Mouse (Mus musculus): ENCODE data around the gene Olfr1066.
"Not testable (repeated sequence)": the region's sequence is repeated elsewhere in the genome, so short reads cannot be mapped to it uniquely, and the experiment has no call there.

The Olfr1066 gene

DNA sequence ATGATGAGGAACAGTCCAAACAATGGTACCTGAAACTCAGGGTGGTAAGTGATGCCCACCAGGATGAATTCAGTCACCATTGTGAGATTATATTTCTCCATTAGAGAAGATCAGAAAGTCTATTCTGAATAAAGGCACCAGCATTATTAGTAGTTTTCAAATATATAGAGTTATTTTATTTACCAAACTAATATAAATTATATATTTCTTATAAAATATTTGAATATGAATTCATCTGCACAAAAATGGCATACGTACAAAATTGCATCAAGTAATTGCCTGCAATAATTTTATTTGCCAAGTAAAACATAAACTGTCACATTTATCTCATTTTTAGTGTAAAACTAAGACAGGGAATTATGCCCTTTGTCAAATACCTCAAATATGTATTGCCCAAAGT lies at the start of gene Olfr1066:
Olfr1066 (minus strand) TSS at position 101 of the 400 bp plus-strand sequence.
- DNase-seq (ENCODE audit: low spot score in 2 of 2), result no peak

DNA sequence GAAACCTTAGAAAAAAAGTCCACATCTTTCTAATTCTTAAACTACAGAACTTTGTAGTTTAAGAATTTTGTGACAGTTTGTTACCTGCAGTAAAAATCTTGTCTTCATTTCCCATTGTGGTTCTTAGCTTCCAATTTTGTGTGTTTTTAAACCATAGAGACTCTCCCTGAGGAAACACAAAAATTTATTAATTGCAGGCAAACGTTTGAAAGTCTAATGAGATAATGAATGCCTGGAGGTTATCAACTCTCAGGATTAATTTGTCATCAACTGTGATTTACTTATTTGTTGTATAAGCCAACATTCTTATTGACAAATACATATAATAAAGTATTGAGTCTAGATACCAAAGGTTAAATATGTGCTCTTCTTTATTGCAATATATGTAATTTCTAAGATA lies 31.2 kb upstream of the Olfr1066 start, which contains the start of gene Olfr228:
Olfr228 (minus strand) TSS at position 101 of the 400 bp plus-strand sequence.
- DNase-seq (ENCODE audit: low spot score in 2 of 2), result no peak

GRCm38 (mm10) chr2:86464442-86465109 lies 8.5 kb upstream of the Olfr1066 start:
- DNase-seq (ENCODE audit: low spot score in 2 of 2), result peak in 1 of 2 experiments; percentile 13

DNA sequence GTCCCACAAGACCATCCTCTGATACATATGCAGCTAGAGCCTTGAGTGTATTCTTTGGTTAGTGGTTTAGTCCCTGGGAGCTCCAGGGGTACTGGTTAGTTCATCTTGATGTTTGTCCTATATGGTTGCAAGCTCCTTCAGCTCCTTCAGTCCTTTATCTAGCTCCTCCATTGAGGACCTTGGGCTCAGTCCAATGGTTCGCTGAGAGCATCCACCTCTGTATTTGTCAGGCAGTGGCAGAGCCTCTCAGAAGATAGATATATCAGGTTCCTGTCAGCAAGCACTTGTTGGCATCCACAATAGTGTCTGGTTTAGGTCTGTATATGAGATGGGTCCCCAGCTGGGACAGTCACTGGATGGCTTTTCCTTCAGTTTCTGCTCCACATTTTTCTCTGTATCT lies 4.4 kb upstream of the Olfr1066 start:
- DNase-seq (ENCODE audit: low spot score in 2 of 2), result no peak

DNA sequence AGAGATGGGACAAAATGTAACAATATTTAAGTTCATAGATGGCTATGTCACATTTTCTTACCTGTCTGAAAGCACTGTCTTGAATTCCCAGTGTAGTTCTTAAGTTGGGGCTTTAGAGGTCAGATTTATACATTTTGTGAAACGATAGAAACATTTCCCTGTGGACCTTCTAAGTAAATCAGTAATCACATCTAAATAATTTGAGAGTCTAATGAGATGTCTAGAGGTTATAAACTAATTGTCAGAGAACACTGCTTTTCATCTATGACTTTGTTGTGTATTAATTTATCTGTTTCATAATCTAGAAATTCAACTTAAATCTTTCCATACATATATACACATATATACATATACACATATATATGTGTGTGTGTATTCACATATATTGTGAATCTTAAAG lies 5.6 kb downstream of the Olfr1066 start, which contains the start of gene Olfr1065:
Olfr1065 (minus strand) TSS at position 101 of the 400 bp plus-strand sequence.
- DNase-seq (ENCODE audit: low spot score in 2 of 2), result not testable (repeated sequence)

GRCm38 (mm10) chr2:86442101-86442500 lies 14.0 kb downstream of the Olfr1066 start:
- DNase-seq (ENCODE audit: low spot score in 2 of 2), result not testable (repeated sequence)

DNA sequence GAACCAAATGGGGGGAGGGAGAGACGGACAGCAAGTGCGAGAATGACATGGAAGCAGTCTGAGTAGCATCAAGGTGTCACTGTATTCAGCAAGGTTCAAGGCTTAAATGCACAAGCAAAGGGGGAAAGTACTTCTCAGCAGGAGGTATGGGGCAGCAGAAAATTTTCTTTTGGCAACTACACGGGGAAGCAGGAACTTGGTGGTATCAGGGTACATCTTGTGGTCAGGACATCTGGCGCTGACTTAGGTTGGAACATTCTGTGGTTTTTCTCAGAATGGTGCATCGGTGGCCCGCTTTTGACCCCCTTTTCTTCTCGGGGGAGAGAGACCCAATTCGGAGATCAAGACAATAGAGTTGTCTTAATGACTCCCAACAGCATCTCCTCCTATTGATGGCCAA lies 27.6 kb downstream of the Olfr1066 start:
- DNase-seq (ENCODE audit: low spot score in 2 of 2), result not testable (repeated sequence)

- not testable (repeated sequence) for DNase-seq (ENCODE audit: low spot score in 2 of 2)
Observed at GRCm38 (mm10) chr2:86426649-86427048, 29.4 kb downstream of the Olfr1066 start, which contains the start of gene Olfr1062. Gene Olfr1062, minus strand, starts transcription at chr2:86426749.

- no peak for DNase-seq (ENCODE audit: low spot score in 2 of 2)
Observed at GRCm38 (mm10) chr2:86413950-86414349, 42.1 kb downstream of the Olfr1066 start, which contains the start of gene Olfr1061. Gene Olfr1061, minus strand, starts transcription at chr2:86414050.
